Mouse (Mus musculus) A20 (cell line): ENCODE data around the gene Nanp.

Source experiments
- DNase-seq: peaks from one replicate; pipeline ENCODE4 v3.0.0-alpha.2; 2011; ENCODE audit warnings: low read depth, low spot score

Nanp gene

DNA sequence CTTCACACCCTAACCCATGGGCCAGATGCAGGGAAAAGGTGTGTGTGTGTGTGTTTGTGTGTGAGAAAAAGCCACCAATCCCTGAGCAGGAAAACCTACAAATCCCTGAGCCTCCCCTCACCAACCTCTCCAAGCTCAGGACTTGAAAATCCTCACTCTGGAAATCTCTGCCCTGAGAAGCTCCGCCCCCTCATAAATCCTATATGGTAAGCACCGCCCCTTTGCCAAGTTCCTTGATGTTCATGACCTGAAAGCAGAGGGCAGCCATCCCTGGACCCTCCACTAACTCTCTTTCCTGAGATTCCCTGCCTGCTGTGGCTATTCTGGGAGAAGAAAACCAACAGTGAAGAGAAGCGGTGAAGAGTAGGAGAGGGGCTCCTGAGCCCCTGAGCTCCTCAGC is 40.2 kb downstream of the Nanp start:
- DNase-seq = no peak

GRCm38 (mm10) chr2:150997618-150998017 is 41.6 kb downstream of the Nanp start:
- no peak for DNase-seq

DNA sequence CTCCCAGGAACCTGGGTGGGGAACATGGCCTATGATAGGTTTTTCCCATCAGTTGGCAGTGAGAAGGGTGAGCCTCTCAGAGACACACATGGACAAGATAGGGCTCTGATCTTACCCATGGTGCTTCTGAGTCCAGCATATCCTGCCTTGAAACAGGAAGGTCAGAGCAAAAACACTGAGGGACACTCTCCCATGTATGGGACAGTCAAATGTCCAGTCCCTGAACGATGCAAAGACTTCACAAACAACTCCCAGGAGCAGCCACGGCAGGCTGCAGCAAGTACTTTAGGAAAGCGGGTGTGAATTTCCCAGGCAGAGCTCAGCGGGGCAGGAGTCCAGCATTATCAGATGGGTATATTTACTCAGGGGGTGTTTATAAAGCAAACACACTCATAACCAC is 43.9 kb downstream of the Nanp start:
- no peak for DNase-seq

GRCm38 (mm10) chr2:150991050-150991449 is 48.1 kb downstream of the Nanp start:
- no peak for DNase-seq

- no peak for DNase-seq
Measured at GRCm38 (mm10) chr2:150990506-150990905, 48.7 kb downstream of the Nanp start.

- DNase-seq = no peak
Measured at GRCm38 (mm10) chr2:150985359-150985758, 53.8 kb downstream of the Nanp start.

- peak; percentile 19 for DNase-seq
Measured at GRCm38 (mm10) chr2:150982051-150982450, 57.1 kb downstream of the Nanp start.

GRCm38 (mm10) chr2:150981524-150981923 is 57.7 kb downstream of the Nanp start:
- peak; percentile 30 for DNase-seq

DNA sequence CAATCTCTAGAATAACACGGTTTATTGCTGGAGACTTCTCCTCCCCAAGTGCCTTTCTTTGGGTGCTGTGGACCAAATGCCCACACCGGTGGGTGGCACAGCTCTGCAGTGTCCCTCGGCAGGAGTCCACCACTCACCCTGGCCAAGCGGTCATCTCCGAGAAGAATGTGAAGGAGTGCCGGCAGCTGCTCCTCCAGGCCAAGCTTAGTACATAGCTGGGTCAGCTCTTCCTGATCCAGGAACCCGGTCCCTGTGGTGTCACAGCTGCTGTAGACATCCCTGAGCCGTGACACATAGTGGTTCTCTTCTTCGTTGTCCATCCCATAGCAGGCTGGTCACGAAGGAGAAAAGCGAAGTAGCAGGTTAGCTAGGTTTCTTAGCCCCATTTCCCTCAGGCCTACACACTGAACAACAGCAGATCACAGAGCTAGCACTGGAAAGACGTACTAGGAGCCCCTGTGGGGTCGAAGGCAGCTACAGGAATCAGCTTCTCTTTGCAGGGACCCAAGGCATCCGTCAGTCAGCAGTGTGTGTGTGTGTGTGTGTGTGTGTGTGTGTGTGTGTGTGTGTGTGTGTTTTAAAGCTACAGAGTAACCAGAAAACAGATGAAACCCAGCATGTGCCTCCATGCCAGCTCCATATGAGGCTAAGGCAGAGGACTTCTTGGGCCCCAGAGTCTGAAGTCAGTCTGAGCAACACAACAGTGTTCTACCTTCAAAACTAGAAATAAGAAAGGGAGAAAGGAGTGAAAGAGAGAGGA is 59.2 kb downstream of the Nanp start:
- DNase-seq = no peak
